Mouse (Mus musculus): ENCODE data around the gene Tmem30c.

Tmem30c gene

GRCm38 (mm10) chr16:57292765-57293164, at the start of gene Tmem30c:
Gene Tmem30c, minus strand, starts transcription at chr16:57292865.
- no peak for DNase-seq (ENCODE audit: low read depth)

DNA sequence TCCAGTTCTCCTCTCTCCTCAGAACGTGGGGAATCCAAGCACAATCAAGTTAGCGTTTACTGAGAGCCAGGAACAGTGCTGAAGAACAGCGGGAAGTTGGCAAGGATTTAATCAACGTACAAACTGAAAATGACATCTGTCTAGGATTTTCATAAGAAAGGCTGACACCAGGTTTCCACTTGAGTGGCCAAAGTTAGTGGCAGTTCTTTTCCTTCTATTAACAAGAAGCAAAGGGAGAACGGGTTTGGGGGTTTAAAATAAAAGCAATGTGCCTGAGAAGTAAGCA, 47.9 kb upstream of the Tmem30c start:
- DNase-seq (ENCODE audit: low read depth) = peak; percentile 61

DNA sequence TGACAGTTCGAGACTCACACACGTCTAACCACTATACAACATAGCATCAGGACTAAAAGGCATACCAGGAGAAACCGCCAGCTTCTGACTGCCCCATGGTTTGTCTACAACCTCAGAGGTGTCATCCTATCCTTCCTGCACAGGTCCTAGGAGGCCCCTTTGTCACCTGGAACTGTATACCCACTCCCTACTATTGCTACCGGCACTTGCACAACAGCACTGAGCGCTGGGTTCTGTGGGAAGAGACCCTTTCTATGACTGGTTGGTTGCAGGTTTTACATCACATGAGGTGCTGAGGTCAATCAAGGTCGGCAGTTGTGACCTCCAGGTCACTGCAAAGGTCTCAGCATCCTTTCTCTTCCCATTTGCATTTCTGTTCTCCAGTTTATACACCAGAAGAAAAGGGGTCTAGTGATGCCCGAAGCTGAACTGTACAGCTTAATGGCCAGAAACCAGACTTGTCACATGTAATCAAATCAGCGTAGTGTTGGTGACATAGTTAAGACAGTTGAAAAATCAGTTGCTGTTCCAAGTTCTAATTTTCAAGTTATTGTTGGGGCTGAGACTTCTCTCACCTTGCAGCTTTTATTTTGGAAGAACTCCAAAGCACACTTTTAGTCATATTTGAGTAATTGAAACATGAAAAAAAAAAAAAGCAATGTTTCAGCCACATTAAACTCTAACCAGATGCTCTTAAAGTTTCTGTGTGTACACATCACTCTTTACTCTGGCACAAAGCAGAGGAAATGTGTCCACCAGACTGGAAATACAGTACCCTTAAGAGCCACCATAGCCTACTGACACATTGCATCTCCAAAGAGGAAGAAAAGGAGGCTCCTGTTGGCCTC, 47.3 kb upstream of the Tmem30c start:
- no peak for DNase-seq (ENCODE audit: low read depth)

DNA sequence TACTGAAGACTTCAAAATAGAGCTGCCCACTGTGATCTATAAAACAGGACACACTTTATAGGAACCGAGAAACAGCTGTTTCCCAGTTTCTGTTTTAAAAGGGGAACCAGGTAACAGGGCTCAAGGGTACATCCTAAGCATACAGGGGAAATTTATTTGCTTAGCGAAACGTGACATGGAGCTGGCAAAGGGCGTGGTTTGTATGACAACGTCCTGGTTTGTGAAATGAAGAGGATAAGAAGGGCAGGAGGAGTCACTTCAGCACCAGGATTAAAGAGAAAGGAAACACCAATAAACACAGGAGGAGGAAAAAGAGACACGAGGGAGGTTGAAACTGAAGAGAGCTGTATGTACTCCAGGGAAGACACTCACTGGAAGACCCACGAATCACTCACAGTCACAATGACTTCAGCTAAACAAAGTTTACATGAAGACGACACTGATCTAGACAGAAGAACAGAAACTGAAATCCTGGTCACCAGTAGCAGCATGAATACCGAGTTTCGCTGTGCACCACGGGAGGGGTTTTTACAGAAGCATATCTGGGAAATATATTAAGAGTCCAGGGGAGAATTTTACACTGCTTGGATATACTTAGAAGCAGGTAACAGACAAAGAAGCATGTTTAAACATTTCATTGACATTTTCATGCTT, 44.2 kb upstream of the Tmem30c start:
- DNase-seq (ENCODE audit: low read depth) = no peak

DNA sequence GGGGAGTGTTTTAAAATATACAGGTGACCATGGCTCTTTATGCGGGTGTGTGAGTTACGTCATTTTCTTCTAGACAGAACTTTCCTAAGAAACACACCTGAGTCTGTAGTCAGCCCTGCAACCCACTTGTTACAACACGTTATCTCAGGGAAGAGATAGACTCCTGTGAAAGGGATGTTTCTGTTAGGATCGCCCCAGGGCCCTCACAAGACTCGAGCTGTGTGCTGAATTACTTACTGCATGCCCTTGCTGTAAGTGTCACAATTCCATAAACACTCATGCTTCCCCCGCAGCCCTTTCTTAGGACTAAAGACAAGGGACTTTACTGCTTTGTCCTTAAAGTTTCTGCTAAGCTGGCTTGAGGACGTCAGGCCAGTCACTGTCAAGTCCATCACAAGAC, 39.6 kb upstream of the Tmem30c start:
- DNase-seq (ENCODE audit: low read depth) = no peak

DNA sequence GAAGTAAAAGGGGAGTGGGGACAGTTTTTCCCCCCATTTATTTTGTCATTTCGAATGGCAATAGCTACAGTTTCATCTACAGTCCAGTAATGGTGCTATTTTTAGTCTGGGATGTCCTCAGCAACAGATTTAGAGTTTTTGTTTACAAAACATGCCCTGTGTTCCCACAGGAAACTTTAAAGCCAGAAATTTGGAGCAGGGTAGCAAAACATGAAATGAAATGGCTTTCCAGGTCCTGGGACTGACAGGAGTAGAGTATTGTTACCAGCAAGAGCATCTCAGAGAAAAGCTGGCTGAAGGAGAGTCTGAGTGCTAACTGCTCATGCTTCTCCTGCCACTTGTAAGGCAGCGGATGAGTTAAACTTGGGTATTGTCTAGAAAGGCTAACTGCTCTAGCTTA, 37.4 kb upstream of the Tmem30c start:
- DNase-seq (ENCODE audit: low read depth) = no peak

GRCm38 (mm10) chr16:57329028-57329427, 36.4 kb upstream of the Tmem30c start:
- peak; percentile 77 for DNase-seq (ENCODE audit: low read depth)

GRCm38 (mm10) chr16:57326996-57327395, 34.3 kb upstream of the Tmem30c start:
- DNase-seq (ENCODE audit: low read depth) = no peak

GRCm38 (mm10) chr16:57319284-57320124, 26.8 kb upstream of the Tmem30c start:
- DNase-seq (ENCODE audit: low read depth) = peak; percentile 81

DNA sequence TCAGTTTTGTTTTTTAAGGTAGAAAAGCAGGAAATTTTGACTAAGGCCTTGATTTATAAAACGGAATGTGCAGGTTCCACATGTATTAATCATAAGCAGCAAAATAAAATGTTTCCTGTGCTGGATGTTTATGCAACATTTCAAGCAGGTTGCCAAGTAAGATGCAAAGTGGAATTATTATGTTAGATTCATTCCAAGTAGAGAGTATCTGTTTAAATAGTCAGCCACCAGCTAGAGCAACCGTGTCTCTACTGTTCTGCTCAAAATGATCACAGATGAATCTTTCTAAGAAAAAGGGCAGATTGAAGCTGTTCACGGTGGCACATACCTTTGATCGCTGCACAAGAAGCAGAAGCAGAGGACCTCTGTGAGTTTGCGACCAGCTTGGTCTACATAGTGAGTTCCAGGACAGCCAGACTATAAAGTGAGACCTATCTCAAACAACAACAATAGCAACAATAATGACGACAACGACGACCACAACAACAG, 26.0 kb upstream of the Tmem30c start:
- peak; percentile 72 for DNase-seq (ENCODE audit: low read depth)

- DNase-seq (ENCODE audit: low read depth) = no peak
Observed at GRCm38 (mm10) chr16:57317882-57318636, 25.4 kb upstream of the Tmem30c start.

- DNase-seq (ENCODE audit: low read depth) = no peak
Observed at GRCm38 (mm10) chr16:57317127-57317526, 24.5 kb upstream of the Tmem30c start.

DNA sequence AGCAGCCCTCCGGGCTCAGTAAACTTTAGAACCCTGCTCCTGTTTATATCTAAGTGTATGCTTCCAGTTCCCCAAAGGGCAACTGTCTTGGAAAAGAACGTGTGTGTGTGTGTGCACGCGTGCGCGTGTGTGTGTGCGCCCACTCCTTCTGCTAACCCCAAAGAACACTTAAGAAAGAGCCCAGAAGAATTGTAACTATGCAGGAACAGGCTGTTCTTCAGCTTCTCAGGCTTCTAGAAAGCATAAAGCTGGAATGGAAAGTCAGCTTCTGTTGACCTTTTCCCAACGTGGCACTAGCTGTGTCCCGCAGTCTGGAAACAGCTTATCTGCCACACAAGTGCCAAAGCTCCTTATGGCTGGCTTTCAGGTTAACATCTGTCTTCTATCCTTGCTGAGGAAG, 22.4 kb upstream of the Tmem30c start:
- DNase-seq (ENCODE audit: low read depth) = no peak

GRCm38 (mm10) chr16:57314236-57314635, 21.6 kb upstream of the Tmem30c start:
- no peak for DNase-seq (ENCODE audit: low read depth)

DNA sequence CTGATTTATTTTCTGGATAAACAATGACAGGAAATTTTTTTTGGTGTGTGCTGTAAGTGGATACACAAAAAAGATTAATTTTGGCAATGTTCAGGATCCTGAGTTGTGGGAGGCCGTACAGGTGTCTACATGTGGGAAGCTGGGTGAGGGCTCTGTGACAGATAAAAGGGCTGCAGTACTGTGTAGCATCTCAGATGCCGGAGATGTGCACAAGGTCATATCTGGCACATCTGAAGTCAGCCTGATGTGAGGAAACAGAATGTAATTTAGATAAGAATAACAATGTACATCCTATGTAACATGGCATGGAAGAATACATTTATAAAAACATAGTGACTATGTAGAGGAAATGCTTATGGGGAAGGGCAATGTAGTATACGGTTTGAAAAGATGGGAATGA, 20.8 kb upstream of the Tmem30c start:
- DNase-seq (ENCODE audit: low read depth) = no peak

- DNase-seq (ENCODE audit: low read depth) = no peak
Observed at GRCm38 (mm10) chr16:57312130-57312529, 19.5 kb upstream of the Tmem30c start.

GRCm38 (mm10) chr16:57305463-57305862, 12.8 kb upstream of the Tmem30c start:
- DNase-seq (ENCODE audit: low read depth) = no peak

DNA sequence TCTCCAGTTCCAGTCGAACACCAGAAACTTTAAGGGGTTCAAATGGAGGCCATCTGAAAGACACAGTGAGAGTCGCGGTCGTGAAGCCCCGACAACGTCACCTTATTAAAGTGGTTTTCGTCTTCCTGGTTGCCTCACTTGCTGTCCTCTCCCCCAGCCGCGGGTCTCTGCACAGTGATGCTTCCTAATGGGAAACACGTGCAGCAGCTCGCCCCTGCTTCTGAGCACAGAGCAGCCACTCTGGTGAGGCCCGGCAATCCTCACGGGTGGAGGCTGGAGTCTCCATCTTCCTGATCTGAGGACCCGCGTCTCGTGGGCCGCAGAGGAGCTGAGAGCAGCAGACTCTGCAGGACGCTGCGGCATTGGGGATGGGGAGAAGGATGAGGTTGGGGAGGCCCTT, 11.1 kb upstream of the Tmem30c start:
- no peak for DNase-seq (ENCODE audit: low read depth)

DNA sequence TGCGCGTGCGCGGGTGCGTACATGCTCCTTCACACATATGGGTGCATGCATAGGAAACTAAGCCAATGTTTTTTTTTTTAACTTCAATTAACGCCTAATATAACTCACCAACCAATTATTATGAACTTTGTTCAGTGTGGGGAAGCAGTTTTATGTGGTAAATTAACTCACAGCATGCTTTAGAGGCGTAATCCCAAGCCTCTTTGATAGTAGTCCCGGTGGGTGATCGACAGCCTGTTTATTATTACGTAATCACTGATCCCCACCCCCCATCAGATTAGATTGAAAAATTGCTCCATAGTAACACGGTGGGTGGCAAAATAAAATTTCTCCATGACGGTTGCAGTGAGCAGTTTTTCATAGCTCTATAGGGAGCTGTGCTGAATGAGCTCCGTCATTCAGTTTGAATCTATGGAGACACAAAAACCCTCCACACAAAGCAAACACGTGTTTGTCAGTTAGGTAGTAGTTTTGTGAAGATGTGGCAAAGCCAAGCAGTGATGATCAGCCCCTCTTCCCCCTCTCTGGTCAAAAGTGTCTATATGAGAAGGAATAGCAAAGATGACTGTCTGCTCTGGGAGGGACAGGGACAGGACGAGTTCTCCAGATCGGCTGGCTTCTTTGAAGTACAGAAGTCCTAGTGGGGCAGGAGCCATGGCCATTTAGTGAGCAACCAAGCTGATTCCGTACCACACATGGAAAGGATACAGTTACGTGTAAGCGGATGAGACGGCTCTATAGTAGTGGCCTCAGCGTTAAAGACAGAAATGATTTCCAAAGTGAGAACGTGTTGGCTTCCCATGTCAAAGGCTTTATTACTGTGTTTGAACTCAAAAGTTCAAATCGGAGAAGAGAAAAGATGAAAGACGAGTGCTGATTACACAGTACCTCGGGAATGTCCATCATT, 10.4 kb upstream of the Tmem30c start:
- no peak for DNase-seq (ENCODE audit: low read depth)

DNA sequence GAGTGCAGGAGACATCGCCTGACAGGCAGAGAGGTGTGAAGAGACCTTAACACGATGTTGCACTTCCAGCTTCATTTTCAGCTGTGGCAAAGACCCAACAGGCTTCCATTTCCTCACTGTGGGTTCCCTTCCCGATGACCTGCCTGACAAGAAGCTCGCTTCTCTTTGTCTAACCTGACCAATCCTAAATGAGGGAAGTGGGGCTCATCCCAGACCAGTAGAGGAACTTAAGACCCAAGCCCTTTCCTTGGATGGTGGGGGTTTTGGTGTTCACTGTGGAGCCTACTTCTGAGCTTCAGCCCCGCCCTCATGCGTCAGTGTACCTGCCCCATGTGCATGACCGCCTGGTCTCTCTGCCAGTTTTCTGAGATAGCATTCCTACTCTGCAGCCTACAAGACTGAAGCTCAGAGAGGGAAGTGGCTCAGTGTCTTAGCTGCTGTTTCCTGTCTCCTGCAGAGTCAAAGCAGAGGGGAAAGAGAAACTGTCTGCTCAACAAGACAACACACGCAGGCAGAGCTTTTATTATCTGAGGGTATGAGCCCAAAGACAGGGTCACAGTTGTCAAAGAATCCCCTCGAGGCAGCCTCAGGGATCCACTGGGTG, 8.9 kb upstream of the Tmem30c start:
- no peak for DNase-seq (ENCODE audit: low read depth)

Data from NIH3T3 (cell line).